Mouse (Mus musculus) retina, adult 2 months (tissue): ENCODE results near the gene Gm7544.
"Not testable (repeated sequence)": the region's sequence is repeated elsewhere in the genome, so short reads cannot be mapped to it uniquely, and the experiment has no call there.

Source experiments
- DNase-seq: peaks from one replicate; pipeline ENCODE4 v3.0.0-alpha.2; 2012; ENCODE audit warnings: low read depth, low spot score

Gene Gm7544

GRCm38 (mm10) chr1:82955913-82956312 lies at the start of gene Gm7544:
Gm7544 (minus strand) TSS chr1:82956013.
- not testable (repeated sequence) for DNase-seq

GRCm38 (mm10) chr1:83000306-83000705 lies 44.5 kb upstream of the Gm7544 start, which contains the start of gene Gm47959:
Gm47959 (plus strand) TSS chr1:83000548.
- DNase-seq, result not testable (repeated sequence)

- DNase-seq, result no peak
Observed at GRCm38 (mm10) chr1:82993947-82994346, 38.1 kb upstream of the Gm7544 start.

GRCm38 (mm10) chr1:82992093-82992492 lies 36.3 kb upstream of the Gm7544 start:
- no peak for DNase-seq

- DNase-seq, result no peak
Observed at GRCm38 (mm10) chr1:82991596-82991995, 35.8 kb upstream of the Gm7544 start.

GRCm38 (mm10) chr1:82991062-82991461 lies 35.2 kb upstream of the Gm7544 start:
- no peak for DNase-seq

GRCm38 (mm10) chr1:82987530-82988198 lies 31.9 kb upstream of the Gm7544 start:
- peak; percentile 38 for DNase-seq

- no peak for DNase-seq
Observed at GRCm38 (mm10) chr1:82986738-82987137, 30.9 kb upstream of the Gm7544 start.

- no peak for DNase-seq
Observed at GRCm38 (mm10) chr1:82977840-82978239, 22.0 kb upstream of the Gm7544 start.

- DNase-seq, result no peak
Observed at GRCm38 (mm10) chr1:82975750-82976149, 19.9 kb upstream of the Gm7544 start.

GRCm38 (mm10) chr1:82974342-82974741 lies 18.5 kb upstream of the Gm7544 start:
- no peak for DNase-seq

GRCm38 (mm10) chr1:82973901-82974300 lies 18.1 kb upstream of the Gm7544 start:
- DNase-seq, result no peak

- no peak for DNase-seq
Observed at GRCm38 (mm10) chr1:82973244-82973643, 17.4 kb upstream of the Gm7544 start.

GRCm38 (mm10) chr1:82972046-82972445 lies 16.2 kb upstream of the Gm7544 start:
- DNase-seq, result no peak

- no peak for DNase-seq
Observed at GRCm38 (mm10) chr1:82966413-82966812, 10.6 kb upstream of the Gm7544 start.

- DNase-seq, result no peak
Observed at GRCm38 (mm10) chr1:82959870-82960385, 4.1 kb upstream of the Gm7544 start, which contains the start of gene Gm47955. Gm47955 (plus strand) TSS chr1:82960286.

- DNase-seq, result no peak
Observed at GRCm38 (mm10) chr1:82948601-82949000, 7.2 kb downstream of the Gm7544 start.

- not testable (repeated sequence) for DNase-seq
Observed at GRCm38 (mm10) chr1:82946029-82946428, 9.8 kb downstream of the Gm7544 start.

GRCm38 (mm10) chr1:82943295-82943694 lies 12.5 kb downstream of the Gm7544 start, which contains the start of gene A030003K21Rik:
A030003K21Rik (minus strand) TSS chr1:82943388.
- DNase-seq, result not testable (repeated sequence)

- DNase-seq, result not testable (repeated sequence)
Observed at GRCm38 (mm10) chr1:82942505-82942904, 13.3 kb downstream of the Gm7544 start.

- DNase-seq, result no peak
Observed at GRCm38 (mm10) chr1:82938666-82939065, 17.1 kb downstream of the Gm7544 start.

- DNase-seq, result not testable (repeated sequence)
Observed at GRCm38 (mm10) chr1:82931326-82931725, 24.5 kb downstream of the Gm7544 start, which contains the start of gene Gm6217. Gm6217 (minus strand) TSS chr1:82931399.

GRCm38 (mm10) chr1:82930558-82930957 lies 25.3 kb downstream of the Gm7544 start:
- DNase-seq, result not testable (repeated sequence)
